Comparison of ENCODE assay signal across 9 mouse cellular contexts in the genomic region with DNA sequence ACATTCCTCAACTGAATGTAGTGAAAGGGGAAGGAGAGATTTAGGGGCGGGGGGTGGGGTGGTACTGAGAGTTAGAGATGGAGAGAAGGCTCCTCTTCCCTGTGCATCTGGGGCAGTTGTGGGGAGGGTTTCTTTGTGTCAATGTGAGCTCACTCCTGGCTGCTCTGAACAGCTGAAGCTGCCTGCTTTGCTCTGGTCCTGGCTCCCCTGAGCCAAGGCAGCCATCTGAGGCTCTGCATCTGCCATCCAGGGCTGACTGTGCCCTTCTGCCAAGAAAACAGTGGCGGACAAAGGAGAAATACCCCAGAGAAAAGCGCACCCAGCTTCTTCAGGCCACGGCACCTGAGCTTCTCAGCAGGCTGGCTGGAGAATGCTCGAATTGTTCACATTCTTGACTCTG.
DNase-seq lines count a peak whose midpoint lies in the region; ATAC-seq and TF ChIP-seq lines count a peak whose summit lies in the region.
"Had no signal": no experiment of that assay in that cellular context is flagged by ENCODE, and none has a peak within 500 bp of the region (broad histone marks: within the 10 kb centered on the region; RNA-seq: fewer than 3 reads in every experiment).

No protein-coding gene starts in this region.

- ATAC-seq in heart, embryonic 15.5 days (replicated peaks; ENCODE audit: insufficient number of reproducible peaks, insufficient read depth, low FRiP score, low read depth), result no peak
- 0 out of 2 replicates have a peak, but pooled peaks have one; percentile 32 for ATAC-seq in forebrain, embryonic 15.5 days (replicated peaks)

- peak overlapping the region; percentile 33; the same call in 1 of the 2 replicates for H3K4me3 ChIP-seq in heart, embryonic 15.5 days
- H3K4me3 ChIP-seq in heart, adult 2 months, result no peak overlapping the region
- H3K4me3 ChIP-seq in forebrain, embryonic 15.5 days, result no peak overlapping the region
- peak overlapping the region; percentile 38 for H3K4me3 ChIP-seq in midbrain, embryonic 10.5 days
- H3K4me3 ChIP-seq: liver, embryonic 13.5 days had no signal

- no peak for DNase-seq in heart, adult 2 months
- DNase-seq in brain, embryonic 14.5 days (ENCODE audit: low read depth), result peak; percentile 43
- DNase-seq in midbrain, embryonic 10.5 days (ENCODE audit: low spot score), result no peak
- DNase-seq in urinary bladder, postnatal 10 days (ENCODE audit: low spot score), result no peak
- DNase-seq in thymus, adult 18-20 months, result no peak
- no peak for DNase-seq in kidney, postnatal 14 days
- DNase-seq: liver, embryonic 13.5 days had no signal

- H3K27ac ChIP-seq in heart, embryonic 15.5 days, result no peak overlapping the region
- no peak overlapping the region for H3K27ac ChIP-seq in heart, adult 2 months
- no peak overlapping the region for H3K27ac ChIP-seq in forebrain, embryonic 15.5 days (replicated peaks)
- H3K27ac ChIP-seq in midbrain, embryonic 10.5 days (replicated peaks), result no peak overlapping the region
- H3K27ac ChIP-seq: liver, embryonic 13.5 days had no signal

- no peaks in the 10 kb centered on the region for H3K36me3 ChIP-seq in heart, embryonic 15.5 days
- H3K36me3 ChIP-seq in heart, adult 2 months (ENCODE audit: control insufficient read depth, insufficient read depth, low read length), result no peaks in the 10 kb centered on the region
- H3K36me3 ChIP-seq in forebrain, embryonic 15.5 days, result no peaks in the 10 kb centered on the region
- H3K36me3 ChIP-seq in midbrain, embryonic 10.5 days, result no peaks in the 10 kb centered on the region
- H3K36me3 ChIP-seq: liver, embryonic 13.5 days had no signal

- H3K27me3 ChIP-seq in heart, embryonic 15.5 days, result peaks cover 4% of the 10 kb centered on the region; the same call in 1 of the 2 replicates
- no peaks in the 10 kb centered on the region for H3K27me3 ChIP-seq in heart, adult 2 months (ENCODE audit: control insufficient read depth, insufficient read depth, low read length)
- no peaks in the 10 kb centered on the region for H3K27me3 ChIP-seq in forebrain, embryonic 15.5 days
- peaks cover 18% of the 10 kb centered on the region for H3K27me3 ChIP-seq in midbrain, embryonic 10.5 days (ENCODE audit: low read depth, poor library complexity, severe bottlenecking)

- TF ChIP-seq EP300 in heart, adult 2 months (IDR thresholded peaks at IDR 0.05; ENCODE audit: insufficient read depth, low read depth, low read length), result no peak

- no peak overlapping the region for H3K9ac ChIP-seq in heart, embryonic 15.5 days
- H3K9ac ChIP-seq in heart, adult 2 months (ENCODE audit: low read depth, low read length), result no peak overlapping the region
- no peak overlapping the region for H3K9ac ChIP-seq in forebrain, embryonic 15.5 days (replicated peaks)
- H3K9ac ChIP-seq: liver, embryonic 13.5 days had no signal

- TF ChIP-seq POLR2A in heart, adult 2 months (IDR thresholded peaks at IDR 0.05; ENCODE audit: insufficient read depth, low read depth, low read length), result no peak
- no peak for TF ChIP-seq POLR2A in brain, embryonic 14.5 days (IDR thresholded peaks at IDR 0.05; ENCODE audit: borderline replicate concordance, extremely low read depth, insufficient read depth, insufficient read length, poor library complexity, severe bottlenecking)

- TF ChIP-seq CTCF in heart, adult 2 months (IDR thresholded peaks at IDR 0.05), result no peak
- no peak for TF ChIP-seq CTCF in brain, embryonic 14.5 days (IDR thresholded peaks at IDR 0.05; ENCODE audit: borderline replicate concordance, extremely low read depth, insufficient read depth, insufficient read length)

- no peaks in the 10 kb centered on the region for H3K4me1 ChIP-seq in heart, embryonic 15.5 days (replicated peaks)
- H3K4me1 ChIP-seq in heart, adult 2 months (ENCODE audit: control insufficient read depth, insufficient read depth, low read length), result no peaks in the 10 kb centered on the region
- peaks cover 5% of the 10 kb centered on the region; the same call in 1 of the 2 replicates for H3K4me1 ChIP-seq in forebrain, embryonic 15.5 days
- peaks cover 8% of the 10 kb centered on the region; the same call in 1 of the 2 replicates for H3K4me1 ChIP-seq in midbrain, embryonic 10.5 days
- H3K4me1 ChIP-seq: liver, embryonic 13.5 days had no signal

- H3K9me3 ChIP-seq in heart, embryonic 15.5 days (replicated peaks), result no peaks in the 10 kb centered on the region
- no peaks in the 10 kb centered on the region for H3K9me3 ChIP-seq in forebrain, embryonic 15.5 days
- H3K9me3 ChIP-seq in midbrain, embryonic 10.5 days (replicated peaks), result no peaks in the 10 kb centered on the region
- H3K9me3 ChIP-seq: liver, embryonic 13.5 days had no signal

- intact Hi-C loops in heart, adult 2 months (cut with DNase I), result no loop called here

- H3K4me2 ChIP-seq in heart, embryonic 15.5 days, result no peak overlapping the region; the same call in 1 of the 2 replicates
- H3K4me2 ChIP-seq in forebrain, embryonic 15.5 days (replicated peaks), result peak overlapping the region; percentile 26
- H3K4me2 ChIP-seq: liver, embryonic 13.5 days had no signal

- H3K79me2 ChIP-seq in heart, adult 2 months (replicated peaks; ENCODE audit: control insufficient read depth, insufficient read depth, low read length), result no peaks in the 10 kb centered on the region

- WGBS in heart, embryonic 15.5 days, result 70% methylated on average over 5 of the region's 5 CpGs
- 85% methylated on average over 5 of the region's 5 CpGs for WGBS in heart, adult 2 months
- 58% methylated on average over 5 of the region's 5 CpGs for WGBS in forebrain, embryonic 15.5 days
- 73% methylated on average over 5 of the region's 5 CpGs for WGBS in midbrain, embryonic 10.5 days

Comparison
In these comparisons a context has a peak if more than half of its experiments do, and no peak if none do; other contexts are left out.
1. H3K4me3 ChIP-seq: peak in heart, embryonic 15.5 days (single experiment) and midbrain, embryonic 10.5 days (single experiment); none in heart, adult 2 months (single experiment) and forebrain, embryonic 15.5 days (single experiment).